Mouse (Mus musculus) forebrain, embryonic 14.5 days (tissue): ENCODE data around the gene Gas2l3. TPM values are rescaled to one million over a fixed set of nuclear protein-coding genes. Genes with fewer than 3 reads are reported as not detected.
A peak's percentile ranks its signal among the peaks of the same experiment; 100 is the strongest.

Source experiments
- ATAC-seq: fragments of 200-750 bp; cut with Nextera tagmentation; 2 replicates; pipeline ENCODE4 v1.8.0; 2017; ENCODE audit warnings: mild to moderate bottlenecking, moderate library complexity
- DNase-seq: peaks from one replicate; pipeline ENCODE4 v3.0.0-alpha.2; 2015; ENCODE audit warnings: low spot score
- H3K27ac ChIP-seq: fragments of 300-500 bp; sonication (generic); 2 replicates; pipeline ENCODE4 v1.5.1; 2014; ENCODE audit warnings: low read depth, mild to moderate bottlenecking, control low read depth, low read length, moderate library complexity
- H3K27me3 ChIP-seq: fragments of 300-500 bp; sonication (generic); replicated peaks from 2 replicates; pipeline ENCODE4 v1.6.1; 2014; ENCODE audit warnings: low read length, control low read depth, mixed read lengths; ENCODE audit not compliant: control insufficient read depth, insufficient read depth
- H3K36me3 ChIP-seq: fragments of 300-500 bp; sonication (generic); 2 replicates; pipeline ENCODE4 v1.6.1; 2014; ENCODE audit warnings: low read length, control low read depth; ENCODE audit not compliant: control insufficient read depth, insufficient read depth
- H3K4me1 ChIP-seq: fragments of 300-500 bp; sonication (generic); 2 replicates; pipeline ENCODE4 v1.6.1; 2014; ENCODE audit warnings: antibody characterized with exemption, low read length, control low read depth; ENCODE audit not compliant: control insufficient read depth, insufficient read depth
- H3K4me2 ChIP-seq: fragments of 300-500 bp; sonication (generic); 2 replicates; pipeline ENCODE4 v1.6.1; 2014; ENCODE audit warnings: mild to moderate bottlenecking, control low read depth, low read length
- H3K4me3 ChIP-seq: fragments of 300-500 bp; sonication (generic); 2 replicates; pipeline ENCODE4 v1.5.1; 2014; ENCODE audit warnings: low read depth, low read length, control low read depth
- H3K9ac ChIP-seq: fragments of 300-500 bp; sonication (generic); 2 replicates; pipeline ENCODE4 v1.6.1; 2014; ENCODE audit warnings: mild to moderate bottlenecking, low read length, control low read depth, moderate library complexity
- H3K9me3 ChIP-seq: fragments of 300-500 bp; sonication (generic); replicated peaks from 2 replicates; pipeline ENCODE4 v1.6.1; 2016; ENCODE audit warnings: low read length, control low read depth, mixed read lengths; ENCODE audit not compliant: control insufficient read depth
- WGBS: fragments of 180-500 bp; shearing (Covaris S2); extraction: QIAGEN DNeasy Blood & Tissue Kit; methylation state at CpG from one replicate; pipeline ENCODE4 v1.1.7; 2014; 5-methylcytosine and 5-hydroxymethylcytosine counted together
- polyA plus RNA-seq: library from polyadenylated mRNA; unstranded; fragments of >200 nt; fragmentation: Nextera tagmentation; extraction: Ambion mirVana; gene quantifications from 2 replicates; pipeline ENCODE4 v1.2.1, GENCODE M21; 2014

Gene Gas2l3
- polyA plus RNA-seq, 1 experiment from 2014 or later, result 7.7 TPM

DNA sequence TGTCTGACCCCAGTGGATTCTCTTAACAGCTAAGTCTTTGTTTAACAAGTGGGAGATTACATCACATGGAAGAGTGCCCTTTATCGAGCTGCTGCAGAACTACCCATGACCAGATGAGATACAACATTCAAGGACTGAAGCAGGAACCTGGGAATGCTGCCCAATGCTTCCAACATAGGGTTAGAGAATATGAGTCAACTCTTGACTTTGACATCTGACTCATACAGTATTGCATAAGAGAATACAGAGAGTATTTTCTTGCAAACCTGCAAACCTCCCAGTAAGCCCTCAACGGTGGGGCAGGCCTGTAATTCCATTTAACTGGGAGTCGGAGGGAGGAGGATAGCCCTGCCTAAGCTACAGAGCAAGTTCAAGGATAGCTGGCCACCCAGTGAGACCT, 15.0 kb upstream of the Gas2l3 start:
- no peaks in the 10 kb centered on the region for H3K4me1 ChIP-seq
- H3K4me2 ChIP-seq, result no peak overlapping the region
- H3K9me3 ChIP-seq, result no peaks in the 10 kb centered on the region
- no peak for ATAC-seq
- DNase-seq, result no peak
- H3K4me3 ChIP-seq, result no peak overlapping the region
- no peak overlapping the region for H3K9ac ChIP-seq
- H3K36me3 ChIP-seq, result no peaks in the 10 kb centered on the region
- no peak overlapping the region for H3K27ac ChIP-seq
- 80% methylated on average over 3 of the region's 3 CpGs for WGBS
- H3K27me3 ChIP-seq, result no peaks in the 10 kb centered on the region

DNA sequence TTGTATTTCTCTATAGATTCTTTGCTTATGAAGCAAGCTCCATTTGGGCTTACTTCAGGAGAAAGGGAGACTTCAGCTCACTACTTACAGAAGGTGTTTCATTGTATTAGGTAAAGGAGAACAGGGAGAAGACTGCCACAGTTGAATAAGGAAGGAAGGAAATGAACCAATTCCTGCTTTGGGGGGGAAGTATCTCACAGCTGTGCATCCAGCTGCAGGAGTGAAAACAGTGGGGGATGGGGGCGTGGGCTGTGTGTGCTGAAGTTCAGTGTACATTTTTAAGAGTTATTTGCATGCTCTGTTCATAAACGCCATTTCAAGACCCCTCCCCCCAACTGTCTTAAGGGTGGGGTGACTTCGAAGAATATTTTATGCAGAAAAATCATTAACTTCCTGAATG, 10.0 kb upstream of the Gas2l3 start:
- no peaks in the 10 kb centered on the region for H3K27me3 ChIP-seq
- H3K9me3 ChIP-seq, result no peaks in the 10 kb centered on the region
- ATAC-seq, result no peak
- no peak overlapping the region for H3K9ac ChIP-seq
- WGBS, result 90% methylated on average over 3 of the region's 3 CpGs
- no peak overlapping the region for H3K4me2 ChIP-seq
- H3K36me3 ChIP-seq, result no peaks in the 10 kb centered on the region
- H3K4me1 ChIP-seq, result 0 out of 2 replicates have a peak, but pooled peaks cover 3% of the 10 kb centered on the region
- no peak overlapping the region for H3K27ac ChIP-seq
- DNase-seq, result no peak
- H3K4me3 ChIP-seq, result no peak overlapping the region

DNA sequence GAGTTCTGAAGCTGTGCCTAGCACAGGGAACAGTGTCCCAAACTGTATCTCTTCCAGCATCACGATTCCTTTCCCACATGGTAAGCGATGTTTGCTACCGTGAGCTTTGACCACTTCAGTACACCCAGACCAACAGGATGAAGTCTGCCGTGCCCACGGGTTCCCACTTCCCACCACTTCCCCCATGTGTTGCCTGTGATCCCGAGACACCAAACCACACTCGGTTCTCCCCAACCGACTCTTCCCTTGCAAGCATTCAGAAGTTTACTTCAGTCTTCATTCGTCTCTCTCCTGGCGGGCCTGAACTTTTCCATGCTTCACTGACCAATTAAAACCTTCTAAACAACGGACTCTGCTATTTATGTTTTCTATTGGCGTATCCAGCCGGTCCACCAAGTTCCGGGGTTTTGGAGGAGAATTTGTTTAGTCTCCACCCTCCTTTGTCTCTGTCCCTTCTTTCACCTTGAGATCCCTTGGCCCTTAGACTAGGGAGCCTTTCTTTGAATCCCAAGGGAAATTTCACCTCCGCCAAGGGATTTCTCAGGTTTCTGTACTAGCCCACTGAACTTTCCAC, 9.4 kb upstream of the Gas2l3 start:
- WGBS, result 77% methylated on average over 15 of the region's 15 CpGs
- Histone ChIP-seq H3K4me1 (0 out of 2 replicates have a peak, but pooled peaks cover 3% of the 10 kb centered on the region), H3K27ac (no peak overlapping the region), H3K9ac (no peak overlapping the region), H3K27me3 (no peaks in the 10 kb centered on the region), H3K36me3 (no peaks in the 10 kb centered on the region), H3K4me3 (no peak overlapping the region), H3K4me2 (no peak overlapping the region), H3K9me3 (no peaks in the 10 kb centered on the region)
- DNase-seq, result no peak
- ATAC-seq, result no peak

DNA sequence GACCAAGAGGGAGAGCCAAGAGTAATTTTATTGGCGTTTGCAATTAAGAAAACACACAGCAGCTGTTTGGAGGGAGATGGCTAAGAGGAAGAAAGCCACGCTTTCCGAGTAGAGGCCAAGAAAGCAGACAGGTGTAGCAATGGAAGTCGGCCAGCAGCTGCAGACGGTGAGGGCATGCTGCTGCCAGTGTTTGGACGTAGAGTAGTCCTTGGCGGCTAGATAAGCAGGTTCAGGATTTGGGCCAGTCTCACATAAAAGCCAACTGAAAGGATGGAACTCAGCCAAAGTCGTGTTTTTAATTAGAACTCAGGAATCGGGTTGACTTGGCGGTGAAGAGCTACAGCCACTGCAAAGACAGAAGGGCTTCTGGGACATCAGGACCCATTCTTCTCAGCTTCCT, 6.6 kb upstream of the Gas2l3 start:
- Histone ChIP-seq H3K4me2 (no peak overlapping the region), H3K4me1 (0 out of 2 replicates have a peak, but pooled peaks cover 3% of the 10 kb centered on the region), H3K27ac (no peak overlapping the region), H3K27me3 (no peaks in the 10 kb centered on the region), H3K9me3 (no peaks in the 10 kb centered on the region), H3K36me3 (no peaks in the 10 kb centered on the region), H3K4me3 (no peak overlapping the region), H3K9ac (no peak overlapping the region)
- peak; percentile 72 for ATAC-seq
- 45% methylated on average over 10 of the region's 10 CpGs for WGBS
- DNase-seq, result peak; percentile 78

DNA sequence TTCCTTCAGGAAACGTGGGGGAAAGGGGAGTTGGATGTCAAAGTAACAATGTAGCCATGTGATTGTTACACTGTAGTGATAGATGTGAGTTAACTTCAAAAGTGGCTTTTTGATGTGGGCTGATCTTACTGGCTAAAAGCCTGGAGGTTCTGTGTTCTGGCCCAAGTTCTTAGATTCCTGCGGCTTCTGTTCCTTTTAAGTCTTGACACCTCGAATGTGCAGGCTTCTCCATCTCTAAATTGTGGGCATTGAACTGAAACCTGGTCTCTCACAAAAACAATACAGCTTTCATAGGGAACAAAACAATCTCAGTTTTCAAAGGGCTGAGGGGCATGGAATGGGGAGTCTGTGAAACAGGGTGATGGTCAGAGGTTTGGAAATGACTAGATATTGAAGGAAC, 614 bp upstream of the Gas2l3 start:
- ATAC-seq (no peak), DNase-seq (no peak)
- Histone ChIP-seq H3K9ac (peak overlapping the region; percentile 63; the same call in 1 of the 2 replicates), H3K27me3 (no peaks in the 10 kb centered on the region), H3K4me2 (peak overlapping the region; percentile 79), H3K4me3 (peak overlapping the region; percentile 48), H3K36me3 (no peaks in the 10 kb centered on the region), H3K9me3 (no peaks in the 10 kb centered on the region), H3K27ac (no peak overlapping the region), H3K4me1 (peaks cover 3% of the 10 kb centered on the region; the same call in 1 of the 2 replicates)
- WGBS, result 39% methylated on average over 3 of the region's 3 CpGs

DNA sequence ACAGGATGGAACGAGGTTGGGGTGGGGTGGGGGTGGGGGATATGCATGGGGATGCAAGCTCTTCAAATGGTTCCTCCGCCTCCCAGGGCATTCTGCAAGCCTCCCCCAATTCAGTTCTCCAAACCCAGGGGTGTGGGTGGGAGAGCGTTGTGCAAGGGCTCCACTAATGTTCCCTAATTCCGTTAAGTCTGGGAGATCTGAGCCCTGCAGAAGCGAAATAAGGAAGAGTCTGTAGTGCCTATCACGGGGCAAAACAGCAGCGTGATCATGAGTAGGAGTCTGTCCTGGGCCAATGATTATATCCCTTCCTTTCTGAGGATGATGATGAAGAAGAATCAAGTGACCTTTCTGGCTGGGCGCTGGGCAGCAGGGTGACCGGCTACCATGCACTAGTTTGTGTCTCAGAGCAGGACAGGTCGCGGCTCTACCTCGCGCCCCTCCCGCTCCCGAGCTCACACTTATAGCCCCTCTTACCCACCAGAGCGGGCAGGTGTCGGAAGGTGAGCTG, 598 bp downstream of the Gas2l3 start:
- Histone ChIP-seq H3K4me2 (peak overlapping the region; percentile 79), H3K9ac (peak overlapping the region; percentile 63), H3K4me1 (peaks cover 3% of the 10 kb centered on the region), H3K36me3 (no peaks in the 10 kb centered on the region), H3K27ac (no peak overlapping the region), H3K27me3 (no peaks in the 10 kb centered on the region), H3K9me3 (no peaks in the 10 kb centered on the region), H3K4me3 (peak overlapping the region; percentile 48)
- peak; percentile 12 for DNase-seq
- ATAC-seq, result peak; percentile 21
- WGBS, result 0% methylated on average over 17 of the region's 17 CpGs

DNA sequence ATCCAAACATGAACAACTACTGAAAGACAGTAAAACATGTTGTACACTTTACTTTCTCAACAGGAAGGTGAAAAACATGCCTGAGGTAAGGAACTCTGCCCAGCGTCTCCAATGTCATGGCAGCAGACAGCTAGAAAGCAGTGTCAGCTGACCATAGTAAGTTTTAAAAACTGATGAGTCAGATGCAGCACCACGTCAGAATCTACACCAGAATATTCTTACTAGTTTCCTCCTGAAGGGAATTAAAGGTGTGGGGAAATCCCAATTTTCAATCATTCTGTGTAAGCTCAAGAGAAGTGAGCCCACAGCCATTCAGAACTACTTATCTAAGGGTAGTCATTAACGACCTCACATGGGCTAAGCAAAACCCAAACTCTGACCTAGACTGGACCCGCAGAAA, 1.1 kb downstream of the Gas2l3 start:
- Histone ChIP-seq H3K4me1 (peaks cover 7% of the 10 kb centered on the region), H3K4me2 (peak overlapping the region; percentile 79), H3K4me3 (peak overlapping the region; percentile 48), H3K36me3 (no peaks in the 10 kb centered on the region), H3K27me3 (no peaks in the 10 kb centered on the region), H3K27ac (no peak overlapping the region), H3K9ac (peak overlapping the region; percentile 63), H3K9me3 (no peaks in the 10 kb centered on the region)
- WGBS, result 21% methylated on average over 4 of the region's 4 CpGs
- ATAC-seq (no peak), DNase-seq (no peak)

DNA sequence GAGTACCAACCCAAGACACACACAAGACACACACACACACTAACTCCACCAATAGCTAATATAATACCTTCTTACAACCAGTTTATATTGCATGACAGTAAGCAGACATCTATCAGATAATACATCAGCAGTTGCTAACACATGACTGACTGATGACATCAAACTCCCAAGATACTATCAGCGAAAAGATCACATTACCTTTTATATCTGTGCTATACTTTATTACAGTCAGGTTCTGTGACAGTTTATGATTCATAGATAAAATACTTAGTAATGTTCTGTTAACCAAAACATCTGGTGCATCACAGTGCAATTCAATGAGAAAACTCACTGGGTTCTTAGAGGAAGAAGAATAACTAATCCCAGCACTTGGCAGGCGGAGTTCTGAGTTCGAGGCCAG, 1.8 kb downstream of the Gas2l3 start:
- no peaks in the 10 kb centered on the region for H3K27me3 ChIP-seq
- no peak for ATAC-seq
- WGBS, result 94% methylated on average over 3 of the region's 3 CpGs
- peaks cover 9% of the 10 kb centered on the region for H3K4me1 ChIP-seq
- H3K27ac ChIP-seq, result no peak overlapping the region
- H3K9me3 ChIP-seq, result no peaks in the 10 kb centered on the region
- H3K4me3 ChIP-seq, result no peak overlapping the region
- H3K4me2 ChIP-seq, result no peak overlapping the region
- H3K9ac ChIP-seq, result no peak overlapping the region
- H3K36me3 ChIP-seq, result no peaks in the 10 kb centered on the region
- DNase-seq, result no peak

DNA sequence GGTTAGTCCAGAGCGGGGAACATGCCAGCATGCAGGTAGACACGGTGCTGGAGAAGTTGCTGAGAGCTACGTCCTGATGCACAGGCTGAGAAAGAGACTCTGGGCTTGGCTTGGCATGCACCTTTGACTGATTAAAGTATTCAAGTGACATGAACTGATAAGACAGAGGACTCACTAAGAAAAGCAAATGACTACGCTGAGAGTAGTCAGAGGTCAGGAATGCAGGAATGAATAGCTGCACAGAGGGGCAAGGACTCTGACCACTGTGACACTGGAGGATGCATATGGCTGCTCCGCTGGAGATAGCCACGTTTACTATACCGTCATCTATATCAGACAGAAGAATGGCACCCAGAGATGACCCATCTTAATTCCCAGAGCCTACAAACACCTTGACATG, 4.4 kb downstream of the Gas2l3 start:
- no peaks in the 10 kb centered on the region for H3K27me3 ChIP-seq
- no peak for DNase-seq

More for the DNA sequence above, 4.4 kb downstream of the Gas2l3 start:
- no peak overlapping the region for H3K27ac ChIP-seq
- H3K4me2 ChIP-seq, result no peak overlapping the region
- ATAC-seq, result no peak
- no peak overlapping the region for H3K9ac ChIP-seq
- 97% methylated on average over 7 of the region's 7 CpGs for WGBS
- H3K4me1 ChIP-seq, result peaks cover 22% of the 10 kb centered on the region
- H3K4me3 ChIP-seq, result no peak overlapping the region
- H3K36me3 ChIP-seq, result no peaks in the 10 kb centered on the region
- no peaks in the 10 kb centered on the region for H3K9me3 ChIP-seq
